Mouse (Mus musculus) B cell, adult (primary cell): ENCODE measurements around the gene Chchd2. TPM values are rescaled to one million over a fixed set of nuclear protein-coding genes. Genes with fewer than 3 reads are reported as not detected.

Experiments
- total RNA-seq: library from RNA; stranded (reverse); gene quantifications from 4 replicates; pipeline ENCODE4 v1.2.4, GENCODE M21; 2023; ENCODE audit not compliant: inconsistent age

Chchd2 gene
- total RNA-seq = 131 to 185 TPM (median 145 TPM) in 4 replicates

DNA sequence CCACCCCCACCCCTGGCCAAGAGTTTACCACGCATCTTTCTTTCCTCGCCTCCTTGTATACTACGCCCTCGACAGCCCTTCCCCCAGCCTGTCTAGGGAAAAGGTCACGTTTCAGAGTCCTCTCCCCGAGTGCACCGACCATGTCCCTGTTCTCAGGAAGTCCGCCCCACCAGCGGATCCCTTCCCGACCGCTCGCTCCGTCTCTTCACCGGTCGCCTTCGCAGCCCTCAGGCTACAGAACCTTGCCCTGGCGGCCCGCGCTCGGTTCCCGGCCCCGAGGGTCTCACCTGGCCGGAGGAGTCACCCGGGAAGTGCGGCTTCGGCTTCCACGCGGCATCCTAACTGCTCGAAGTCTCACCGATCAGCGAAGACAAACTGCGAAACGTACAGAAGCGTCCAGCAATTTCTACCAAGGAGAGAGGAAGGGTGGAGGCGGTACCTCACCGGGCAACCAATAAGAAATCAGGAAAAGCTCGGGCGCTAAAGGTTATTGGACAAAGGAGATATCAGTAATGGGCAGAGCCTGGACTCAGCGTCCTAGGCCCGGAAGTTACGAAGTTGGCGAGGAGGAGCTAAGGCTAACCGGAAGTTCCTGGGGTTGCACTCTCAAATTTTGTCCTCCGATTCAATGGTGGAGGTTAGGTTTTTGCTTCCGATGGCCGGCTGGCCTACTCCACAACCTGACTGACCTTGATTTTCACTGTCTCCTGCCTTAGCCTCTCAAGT, at the start of gene Chchd2:
Gene Chchd2 (minus strand): TSS at position 560 of the 726 bp plus-strand sequence.

DNA sequence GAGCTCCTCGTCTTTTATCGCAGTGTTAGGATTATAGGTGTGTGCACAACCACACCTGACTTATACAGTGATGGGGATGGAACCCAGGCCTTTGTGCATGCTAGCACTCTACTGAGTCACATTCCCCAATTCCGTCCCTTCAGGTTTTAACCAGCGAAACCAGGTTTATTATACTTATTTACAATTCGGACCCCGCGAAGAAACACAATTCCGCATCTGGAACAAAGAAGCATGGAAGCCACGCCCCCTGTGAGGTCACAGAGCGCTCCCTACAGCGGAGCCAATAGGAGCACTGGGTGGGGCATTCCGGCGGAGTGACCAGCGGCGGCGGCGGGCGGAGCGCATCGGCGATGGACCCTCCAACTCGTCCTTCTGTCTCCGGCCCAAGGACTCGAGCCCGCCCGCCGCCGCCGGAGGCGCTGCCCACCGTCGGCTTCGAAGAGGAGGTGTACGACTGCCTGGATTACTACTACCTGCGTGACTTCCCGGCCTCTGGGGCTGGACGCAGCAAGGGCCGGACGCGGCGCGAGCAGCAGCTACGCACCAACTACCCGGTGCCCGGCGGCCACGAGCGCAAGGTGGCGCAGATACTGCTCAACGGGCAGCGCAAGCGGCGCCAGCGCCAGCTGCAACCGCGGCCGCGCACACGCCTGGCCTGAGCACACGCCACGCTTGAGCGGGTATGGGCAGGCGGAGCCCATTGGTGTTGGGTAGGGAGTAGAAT, 21.1 kb upstream of the Chchd2 start, which contains the start of gene Nupr1l:
Gene Nupr1l (plus strand): TSS at position 299 of the 724 bp plus-strand sequence.

DNA sequence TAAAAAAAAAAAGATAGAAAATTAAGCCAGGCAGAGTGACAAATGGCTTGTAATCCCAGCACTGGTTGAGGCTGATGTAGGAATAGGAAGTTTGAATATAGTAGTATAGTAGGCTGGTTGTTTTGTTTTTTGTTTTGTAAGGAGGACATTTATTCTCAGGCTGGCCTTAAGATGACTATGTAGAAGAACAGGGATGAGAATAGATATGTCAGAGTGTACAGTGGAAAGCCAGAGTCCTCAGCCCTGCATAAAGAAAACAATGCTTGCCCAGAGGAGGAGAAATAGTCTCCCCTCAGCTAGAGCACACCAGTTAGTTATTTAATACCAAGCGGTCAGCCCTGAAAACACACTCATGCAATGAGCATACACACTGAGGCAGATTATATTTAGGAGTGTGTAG, 11.2 kb upstream of the Chchd2 start, which contains the start of gene Phkg1:
Gene Phkg1 (minus strand): TSS at position 101 of the 400 bp plus-strand sequence.

DNA sequence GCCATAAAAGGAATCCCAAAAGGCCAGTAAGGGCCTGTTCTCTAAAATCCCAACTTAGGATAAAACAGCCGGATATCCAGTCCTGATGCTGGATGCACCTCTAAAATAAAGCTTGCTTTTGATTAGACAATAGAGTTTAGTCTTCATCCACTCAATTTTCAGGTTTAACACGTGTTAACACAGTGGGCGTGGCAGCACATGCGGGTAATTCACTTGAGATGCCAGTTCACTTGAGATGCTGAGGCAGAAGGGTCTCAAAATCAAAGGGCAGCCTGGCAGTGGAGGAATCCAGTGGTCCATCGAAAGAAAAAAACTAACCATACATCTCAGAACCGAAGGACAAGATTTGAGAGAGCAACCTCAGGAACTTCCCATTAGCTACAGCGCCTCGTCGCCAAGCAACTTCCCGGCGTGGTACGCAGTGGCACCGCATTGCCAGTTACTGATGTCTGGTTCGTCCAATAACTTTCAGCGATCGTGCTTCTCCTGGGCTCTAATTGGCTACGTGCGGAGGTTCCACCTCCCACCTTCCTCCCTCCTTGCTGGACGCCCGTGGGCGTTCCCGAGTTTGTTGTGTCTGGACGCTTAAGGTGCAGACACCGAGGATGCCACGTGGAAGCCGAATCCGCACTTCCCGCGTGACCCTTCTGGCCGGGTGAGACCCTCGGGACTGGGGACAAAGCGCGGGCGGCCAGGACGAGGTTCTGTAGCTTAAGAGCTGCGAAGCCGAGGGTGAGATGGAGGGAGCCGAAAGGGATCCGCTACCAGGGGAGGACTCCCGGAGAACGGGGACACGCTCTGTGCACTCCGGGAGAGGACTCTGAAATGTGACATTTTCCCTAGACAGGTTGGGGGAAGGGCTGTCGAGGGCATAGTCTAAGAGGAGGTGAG, 8.2 kb upstream of the Chchd2 start, which contains the start of gene Zbed5:
Gene Zbed5 (plus strand): TSS at position 526 of the 891 bp plus-strand sequence.

DNA sequence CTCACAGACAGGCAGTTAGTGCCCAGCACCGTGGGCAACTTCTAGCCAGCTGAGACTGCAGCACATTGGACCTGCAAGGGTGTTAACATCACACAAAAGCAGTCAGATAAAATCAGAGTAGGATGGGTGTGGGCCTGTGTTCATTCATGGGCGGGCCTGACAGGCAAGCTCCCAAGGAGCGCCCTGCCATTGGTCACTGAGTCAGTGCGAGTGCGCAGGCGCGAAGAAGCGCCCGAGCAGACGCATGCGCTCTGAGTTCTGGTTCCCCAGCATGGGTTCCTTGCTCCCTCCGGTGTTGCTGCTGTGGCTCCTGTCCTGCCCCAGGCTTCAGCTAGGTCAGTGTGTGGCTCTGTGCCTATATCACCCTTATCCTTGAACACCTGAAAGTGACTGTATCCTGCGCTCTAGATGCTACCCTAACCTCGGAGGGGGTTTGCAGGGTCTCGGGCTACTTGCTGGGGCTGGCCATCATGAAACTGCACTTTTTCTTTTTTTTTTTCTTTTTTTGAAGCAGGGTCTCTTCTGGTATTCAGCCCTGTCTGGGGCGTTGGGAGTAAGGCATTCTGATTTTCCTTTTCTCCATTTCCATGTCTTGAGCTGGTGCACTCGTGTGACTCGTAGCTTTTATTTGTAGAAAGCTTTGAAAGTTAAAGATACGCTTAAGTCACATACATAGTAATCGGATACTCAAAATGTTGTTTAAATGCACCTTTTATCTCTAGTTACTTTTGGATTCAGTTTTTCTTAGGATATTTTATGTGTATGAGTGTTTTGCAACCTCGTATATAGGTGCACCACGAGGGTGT, 40.3 kb downstream of the Chchd2 start, which contains the start of gene Sumf2:
Gene Sumf2 (plus strand): TSS at position 235 of the 806 bp plus-strand sequence.

Other genes starting within 250 kb of the Chchd2 start
- 1.6 to 2.7 TPM (median 1.9 TPM) in 4 replicates for gene Zfp11, start 217.4 kb downstream of the Chchd2 start, total RNA-seq
- gene Sept14, start 179.0 kb downstream of the Chchd2 start, total RNA-seq = not detected in 4 replicates
- 43.3 to 59.8 TPM (median 48.1 TPM) in 4 replicates for gene Mrps17, start 172.0 kb downstream of the Chchd2 start, total RNA-seq
- gene Nipsnap2, start 162.4 kb downstream of the Chchd2 start, total RNA-seq = 32.5 to 37.1 TPM (median 33.3 TPM) in 4 replicates
- gene Psph, start 100.0 kb downstream of the Chchd2 start, total RNA-seq = 9.7 to 13.0 TPM (median 10.1 TPM) in 4 replicates
- 8.9 to 19.3 TPM (median 13.0 TPM) in 4 replicates for gene Sumf2, start 40.5 kb downstream of the Chchd2 start, total RNA-seq
- gene Zbed5, start 8.3 kb upstream of the Chchd2 start, total RNA-seq = 1.2 to 4.6 TPM (median 1.8 TPM) in 4 replicates
- gene Phkg1, start 11.1 kb upstream of the Chchd2 start, total RNA-seq = 0.21 to 1.1 TPM (median 0.57 TPM) in 3 of 4 replicates, not detected in the other
- 1.0 to 2.0 TPM (median 1.5 TPM) in 4 replicates for gene Nupr1l, start 21.1 kb upstream of the Chchd2 start, total RNA-seq
- 9.9 to 12.8 TPM (median 10.9 TPM) in 4 replicates for gene Vkorc1l1, start 54.5 kb upstream of the Chchd2 start, total RNA-seq
- gene Gusb, start 115.6 kb upstream of the Chchd2 start, total RNA-seq = 31.0 to 36.7 TPM (median 34.3 TPM) in 4 replicates
- 12.5 to 16.6 TPM (median 15.1 TPM) in 4 replicates for gene Asl, start 141.8 kb upstream of the Chchd2 start, total RNA-seq
- gene Crcp, start 141.8 kb upstream of the Chchd2 start, total RNA-seq = 19.9 to 27.9 TPM (median 25.3 TPM) in 4 replicates
- 35.5 to 43.0 TPM (median 39.8 TPM) in 4 replicates for gene Tpst1, start 185.9 kb upstream of the Chchd2 start, total RNA-seq